Mouse (Mus musculus): ENCODE data around the gene Sugp2.

The Sugp2 gene

GRCm38 (mm10) chr8:70220236-70220840 is 13.7 kb upstream of the Sugp2 start:
- no peak for DNase-seq (ENCODE audit: low read depth, low spot score)

- no peak for DNase-seq (ENCODE audit: low read depth, low spot score)
Observed at GRCm38 (mm10) chr8:70220911-70221310, 13.1 kb upstream of the Sugp2 start.

- DNase-seq (ENCODE audit: low read depth, low spot score), result no peak
Observed at GRCm38 (mm10) chr8:70222041-70222440, 12.0 kb upstream of the Sugp2 start.

- peak; percentile 54 for DNase-seq (ENCODE audit: low read depth, low spot score)
Observed at GRCm38 (mm10) chr8:70223341-70223740, 10.7 kb upstream of the Sugp2 start.

- no peak for DNase-seq (ENCODE audit: low read depth, low spot score)
Observed at GRCm38 (mm10) chr8:70227997-70228396, 6.0 kb upstream of the Sugp2 start.

GRCm38 (mm10) chr8:70230837-70231236 is 3.2 kb upstream of the Sugp2 start:
- no peak for DNase-seq (ENCODE audit: low read depth, low spot score)

- DNase-seq (ENCODE audit: low read depth, low spot score), result peak; percentile 15
Observed at GRCm38 (mm10) chr8:70233606-70234005, 420 bp upstream of the Sugp2 start.

GRCm38 (mm10) chr8:70234781-70235128 is 729 bp downstream of the Sugp2 start:
- no peak for DNase-seq (ENCODE audit: low read depth, low spot score)

GRCm38 (mm10) chr8:70237842-70238241 is 3.8 kb downstream of the Sugp2 start:
- no peak for DNase-seq (ENCODE audit: low read depth, low spot score)

GRCm38 (mm10) chr8:70240642-70241041 is 6.6 kb downstream of the Sugp2 start:
- no peak for DNase-seq (ENCODE audit: low read depth, low spot score)

GRCm38 (mm10) chr8:70246622-70247021 is 12.6 kb downstream of the Sugp2 start:
- no peak for DNase-seq (ENCODE audit: low read depth, low spot score)

GRCm38 (mm10) chr8:70247841-70248240 is 13.8 kb downstream of the Sugp2 start:
- no peak for DNase-seq (ENCODE audit: low read depth, low spot score)

GRCm38 (mm10) chr8:70254628-70255027 is 20.6 kb downstream of the Sugp2 start:
- no peak for DNase-seq (ENCODE audit: low read depth, low spot score)

GRCm38 (mm10) chr8:70257456-70257855 is 23.4 kb downstream of the Sugp2 start:
- DNase-seq (ENCODE audit: low read depth, low spot score), result peak; percentile 74

GRCm38 (mm10) chr8:70258600-70258999 is 24.6 kb downstream of the Sugp2 start:
- DNase-seq (ENCODE audit: low read depth, low spot score), result peak; percentile 43

- peak; percentile 40 for DNase-seq (ENCODE audit: low read depth, low spot score)
Observed at GRCm38 (mm10) chr8:70259043-70259442, 25.0 kb downstream of the Sugp2 start.

GRCm38 (mm10) chr8:70267674-70268073 is 33.6 kb downstream of the Sugp2 start:
- no peak for DNase-seq (ENCODE audit: low read depth, low spot score)

GRCm38 (mm10) chr8:70268311-70268710 is 34.3 kb downstream of the Sugp2 start:
- DNase-seq (ENCODE audit: low read depth, low spot score), result peak; percentile 66

- DNase-seq (ENCODE audit: low read depth, low spot score), result peak; percentile 63
Observed at GRCm38 (mm10) chr8:70268799-70269565, 35.0 kb downstream of the Sugp2 start.

- no peak for DNase-seq (ENCODE audit: low read depth, low spot score)
Observed at GRCm38 (mm10) chr8:70272949-70273348, 38.9 kb downstream of the Sugp2 start.

GRCm38 (mm10) chr8:70274350-70274749 is 40.3 kb downstream of the Sugp2 start:
- no peak for DNase-seq (ENCODE audit: low read depth, low spot score)

- DNase-seq (ENCODE audit: low read depth, low spot score), result no peak
Observed at GRCm38 (mm10) chr8:70276476-70276875, 42.5 kb downstream of the Sugp2 start.

GRCm38 (mm10) chr8:70278175-70278574 is 44.1 kb downstream of the Sugp2 start:
- peak; percentile 63 for DNase-seq (ENCODE audit: low read depth, low spot score)
